Mouse (Mus musculus): ENCODE results near the gene Fam124a.

GRCm38 (mm10) chr14:62655996-62656395, 100.5 kb downstream of the Fam124a start:
- TF ChIP-seq GATA1 (IDR thresholded peaks at IDR 0.05; ENCODE audit: low read length), result no peak
- TF ChIP-seq TAL1 (IDR thresholded peaks at IDR 0.05; ENCODE audit: low read length), result no peak
